Mouse (Mus musculus): ENCODE measurements around the gene Dlgap1. TPM values are rescaled to one million over a fixed set of nuclear protein-coding genes. Genes with fewer than 3 reads are reported as not detected.

Gene Dlgap1
- total RNA-seq, 2 experiments from 2014 or later = 0.20 to 0.38 TPM

- no peak for DNase-seq
Observed at GRCm38 (mm10) chr17:70626925-70627324, 658.1 kb downstream of the Dlgap1 start.

GRCm38 (mm10) chr17:70629653-70630378 is 660.9 kb downstream of the Dlgap1 start:
- peak; percentile 52 for DNase-seq

GRCm38 (mm10) chr17:70633181-70633944 is 664.5 kb downstream of the Dlgap1 start:
- DNase-seq = peak; percentile 37

- DNase-seq = no peak
Observed at GRCm38 (mm10) chr17:70643211-70643610, 674.3 kb downstream of the Dlgap1 start.

- DNase-seq = no peak
Observed at GRCm38 (mm10) chr17:70646641-70647040, 677.8 kb downstream of the Dlgap1 start.

- DNase-seq = no peak
Observed at GRCm38 (mm10) chr17:70661382-70661781, 692.5 kb downstream of the Dlgap1 start.

GRCm38 (mm10) chr17:70663992-70664391 is 695.1 kb downstream of the Dlgap1 start:
- no peak for DNase-seq

GRCm38 (mm10) chr17:70664484-70665040 is 695.7 kb downstream of the Dlgap1 start:
- DNase-seq = no peak

- no peak for DNase-seq
Observed at GRCm38 (mm10) chr17:70673985-70674384, 705.1 kb downstream of the Dlgap1 start.

GRCm38 (mm10) chr17:70676522-70676921 is 707.6 kb downstream of the Dlgap1 start:
- DNase-seq = no peak

GRCm38 (mm10) chr17:70683561-70684167 is 714.8 kb downstream of the Dlgap1 start:
- DNase-seq = peak; percentile 35

- DNase-seq = no peak
Observed at GRCm38 (mm10) chr17:70690174-70690573, 721.3 kb downstream of the Dlgap1 start.

- no peak for DNase-seq
Observed at GRCm38 (mm10) chr17:70690598-70690997, 721.7 kb downstream of the Dlgap1 start.

GRCm38 (mm10) chr17:70706976-70707818 is 738.3 kb downstream of the Dlgap1 start:
- peak; percentile 71 for DNase-seq

- DNase-seq = no peak
Observed at GRCm38 (mm10) chr17:70707819-70708140, 738.9 kb downstream of the Dlgap1 start.

- no peak for DNase-seq
Observed at GRCm38 (mm10) chr17:70709545-70709944, 740.7 kb downstream of the Dlgap1 start.

GRCm38 (mm10) chr17:70713470-70713869 is 744.6 kb downstream of the Dlgap1 start:
- DNase-seq = no peak

- no peak for DNase-seq
Observed at GRCm38 (mm10) chr17:70719684-70720324, 750.9 kb downstream of the Dlgap1 start.

GRCm38 (mm10) chr17:70720766-70721165 is 751.9 kb downstream of the Dlgap1 start:
- peak; percentile 7 for DNase-seq

GRCm38 (mm10) chr17:70722146-70722545 is 753.3 kb downstream of the Dlgap1 start:
- no peak for DNase-seq

GRCm38 (mm10) chr17:70728719-70729281 is 759.9 kb downstream of the Dlgap1 start:
- peak; percentile 76 for DNase-seq

All from gastrocnemius, postnatal 25 days (tissue).